Mouse (Mus musculus): ENCODE data around the gene Ankrd6. TPM values are rescaled to one million over a fixed set of nuclear protein-coding genes. Genes with fewer than 3 reads are reported as not detected.

The Ankrd6 gene
- under 1 TPM; 0.24 to 0.29 TPM for total RNA-seq (2023)

DNA sequence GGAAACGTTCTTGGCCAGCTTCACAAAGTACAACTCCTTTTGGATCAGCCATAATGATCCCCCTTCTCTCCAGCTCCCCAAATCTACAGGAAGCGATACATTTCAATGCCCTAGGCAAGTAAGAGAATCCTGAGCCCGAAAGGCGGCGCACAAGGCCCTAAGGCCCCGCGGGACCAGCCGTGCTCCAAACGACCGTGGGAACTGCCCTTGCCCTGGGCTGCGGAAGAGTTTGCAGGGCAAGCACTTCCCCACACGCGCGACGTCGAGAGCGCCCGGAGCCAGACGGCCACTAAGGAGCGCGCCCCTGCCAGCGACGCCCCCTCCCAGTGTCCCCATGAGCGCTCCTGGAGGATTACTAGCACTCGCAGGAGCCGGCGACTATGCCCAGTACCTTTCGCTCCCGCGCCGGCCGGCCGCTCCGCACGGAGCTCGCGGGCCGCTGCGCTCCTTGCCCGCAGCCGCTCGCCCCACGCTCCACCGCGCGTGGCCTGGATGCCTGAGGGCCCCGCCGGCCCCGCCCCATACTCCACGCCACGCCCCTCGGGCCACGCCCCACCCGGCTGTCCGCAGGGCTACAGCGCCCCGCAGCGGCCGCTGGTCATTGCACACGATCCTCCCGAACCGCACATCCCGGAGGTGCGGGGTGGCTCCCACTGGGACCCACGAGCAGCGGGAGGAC, at the start of gene Ankrd6:
Ankrd6 (minus strand) TSS at position 486 of the 679 bp plus-strand sequence.

GRCm38 (mm10) chr4:32982716-32983175, 32.1 kb upstream of the Ankrd6 start, which contains the start of gene Rragd:
Gene Rragd, plus strand, starts transcription at chr4:32983037.

GRCm38 (mm10) chr4:32799966-32800576, 150.6 kb downstream of the Ankrd6 start, which contains the start of gene Lyrm2:
Gene Lyrm2, plus strand, starts transcription at chr4:32800253.

Other genes starting within 250 kb of the Ankrd6 start
- 10 to 100 TPM; 27.1 to 31.4 TPM for gene Lyrm2, start 150.6 kb downstream of the Ankrd6 start, total RNA-seq (2023)
- gene Rragd, start 32.2 kb upstream of the Ankrd6 start, total RNA-seq (2023) = under 1 TPM; 0.51 to 0.73 TPM
- gene Ube2j1, start 80.6 kb upstream of the Ankrd6 start, total RNA-seq (2023) = 10 to 100 TPM; 64.2 to 67.1 TPM
- gene Gabrr2, start 112.2 kb upstream of the Ankrd6 start, total RNA-seq (2023) = under 1 TPM in 1 of 2 experiments, not detected in 1; 0.38 TPM
- gene Gabrr1, start 181.7 kb upstream of the Ankrd6 start, total RNA-seq (2023) = not detected
- gene Pm20d2, start 238.9 kb upstream of the Ankrd6 start, total RNA-seq (2023) = under 1 TPM in 1 of 2 experiments, not detected in 1; 0.33 TPM